Mouse (Mus musculus): ENCODE data around the gene Tnfrsf25. TPM values are rescaled to one million over a fixed set of nuclear protein-coding genes. Genes with fewer than 3 reads are reported as not detected.

The Tnfrsf25 gene
- total RNA-seq (2014; fragmentation: Nextera tagmentation) (not detected in 2 replicates), total RNA-seq (2017) (0.29 TPM in 1 of 2 replicates, not detected in the other), polyA plus RNA-seq (2012) (not detected in 2 replicates)

DNA sequence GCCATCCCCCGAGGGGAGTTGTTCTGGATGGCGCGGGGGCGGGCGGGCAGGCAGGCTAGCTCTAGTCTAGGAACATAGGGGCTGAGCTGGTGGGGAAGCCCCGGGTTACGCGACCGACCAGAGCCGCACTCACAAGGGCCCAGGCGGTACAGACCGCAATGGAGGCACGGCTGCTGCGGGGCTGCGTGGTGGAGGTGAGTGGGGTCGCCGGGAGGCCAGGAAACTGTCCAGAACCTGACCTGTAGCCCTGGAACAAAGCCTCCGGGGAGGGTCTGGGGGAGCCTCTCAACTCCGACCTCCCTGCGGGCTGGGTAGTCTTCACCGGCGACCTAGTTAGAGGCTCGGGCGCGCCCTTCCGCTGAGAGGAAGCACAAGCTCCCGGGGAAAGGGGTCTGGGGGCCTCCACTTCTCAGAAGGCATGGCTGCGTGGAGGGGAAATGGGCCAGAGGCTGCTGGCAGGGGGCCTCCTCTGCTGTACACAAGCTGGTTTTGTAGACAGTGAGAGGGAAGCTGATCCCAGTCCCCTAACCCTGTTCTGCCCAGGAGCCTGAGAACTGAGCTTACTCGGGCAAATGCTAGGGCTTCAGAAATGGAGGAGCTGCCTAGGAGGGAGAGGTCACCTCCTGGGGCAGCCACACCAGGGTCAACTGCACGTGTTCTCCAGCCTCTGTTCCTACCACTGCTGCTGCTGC, at the start of gene Tnfrsf25:
Gene Tnfrsf25 (plus strand): TSS at position 14 of the 692 bp plus-strand sequence.
- 0 out of 2 replicates have a peak, but pooled peaks cover 2% of the 10 kb centered on the region for H3K4me1 ChIP-seq (ENCODE audit: insufficient read depth, low read depth, low read length)
- no peak within 1 kb of the TSS for H3K4me3 ChIP-seq (ENCODE audit: low read depth, low read length)

DNA sequence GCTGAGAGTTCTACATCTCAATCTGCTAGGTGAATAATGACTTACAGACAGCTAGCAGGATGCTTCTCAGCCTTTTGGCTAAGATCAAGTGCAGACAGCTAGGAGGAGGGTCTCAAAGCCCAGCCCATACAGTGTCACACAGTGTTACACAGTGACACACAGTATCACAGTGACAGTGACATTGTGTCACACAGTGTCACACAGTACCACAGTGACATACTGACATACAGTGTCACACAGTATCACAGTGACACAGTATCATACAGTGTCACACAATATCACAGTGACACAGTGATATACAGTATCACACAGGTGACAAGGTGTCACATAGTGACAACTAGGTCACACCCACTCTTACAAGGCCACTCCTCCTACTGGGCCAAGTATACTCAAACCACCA, 48.5 kb upstream of the Tnfrsf25 start:
- no peak for TF ChIP-seq TAL1 (conservative IDR thresholded peaks at IDR 0.05; ENCODE audit: low read depth, low read length)
- TF ChIP-seq GATA1 (IDR thresholded peaks at IDR 0.05; ENCODE audit: borderline replicate concordance, low read length): no peak
- no peak for TF ChIP-seq POLR2AphosphoS5 (IDR thresholded peaks at IDR 0.05; ENCODE audit: insufficient replicate concordance, low read depth, low read length)
- TF ChIP-seq CTCF (IDR thresholded peaks at IDR 0.05; ENCODE audit: low read depth, low read length): no peak
- TF ChIP-seq GATA2 (IDR thresholded peaks at IDR 0.05; ENCODE audit: borderline replicate concordance, low read depth, low read length): no peak
- no peak for ATAC-seq (ENCODE audit: extremely low read depth, insufficient number of reproducible peaks, low FRiP score, poor library complexity, severe bottlenecking)
- Histone ChIP-seq H3K36me3 (replicated peaks) (peaks cover 10% of the 10 kb centered on the region), H3K9me3 (replicated peaks) (no peaks in the 10 kb centered on the region), H3K27me3 (ENCODE audit: insufficient read depth, low read length) (peaks cover 33% of the 10 kb centered on the region), H3K4me3 (ENCODE audit: low read depth, low read length) (peak overlapping the region; percentile 11; the same call in 1 of the 2 replicates), H3K4me1 (ENCODE audit: insufficient read depth, low read depth, low read length) (peaks cover 10% of the 10 kb centered on the region)
- no peak for DNase-seq (ENCODE audit: low spot score)

More for the DNA sequence above, at the start of gene Tnfrsf25:
- peaks cover 63% of the 10 kb centered on the region for H3K27me3 ChIP-seq (ENCODE audit: insufficient read depth, low read length)
- ATAC-seq (ENCODE audit: extremely low read depth, insufficient number of reproducible peaks, low FRiP score, poor library complexity, severe bottlenecking) (no peak), DNase-seq (ENCODE audit: low spot score) (no peak)
- H3K36me3 ChIP-seq (replicated peaks): no peaks in the 10 kb centered on the region
- no peak for TF ChIP-seq GATA1 (IDR thresholded peaks at IDR 0.05; ENCODE audit: borderline replicate concordance, low read length)
- no peak for TF ChIP-seq POLR2AphosphoS5 (IDR thresholded peaks at IDR 0.05; ENCODE audit: insufficient replicate concordance, low read depth, low read length)
- no peak for TF ChIP-seq CTCF (IDR thresholded peaks at IDR 0.05; ENCODE audit: low read depth, low read length)
- TF ChIP-seq TAL1 (conservative IDR thresholded peaks at IDR 0.05; ENCODE audit: low read depth, low read length): no peak
- no peak for TF ChIP-seq GATA2 (IDR thresholded peaks at IDR 0.05; ENCODE audit: borderline replicate concordance, low read depth, low read length)
- H3K9me3 ChIP-seq (replicated peaks): no peaks in the 10 kb centered on the region

DNA sequence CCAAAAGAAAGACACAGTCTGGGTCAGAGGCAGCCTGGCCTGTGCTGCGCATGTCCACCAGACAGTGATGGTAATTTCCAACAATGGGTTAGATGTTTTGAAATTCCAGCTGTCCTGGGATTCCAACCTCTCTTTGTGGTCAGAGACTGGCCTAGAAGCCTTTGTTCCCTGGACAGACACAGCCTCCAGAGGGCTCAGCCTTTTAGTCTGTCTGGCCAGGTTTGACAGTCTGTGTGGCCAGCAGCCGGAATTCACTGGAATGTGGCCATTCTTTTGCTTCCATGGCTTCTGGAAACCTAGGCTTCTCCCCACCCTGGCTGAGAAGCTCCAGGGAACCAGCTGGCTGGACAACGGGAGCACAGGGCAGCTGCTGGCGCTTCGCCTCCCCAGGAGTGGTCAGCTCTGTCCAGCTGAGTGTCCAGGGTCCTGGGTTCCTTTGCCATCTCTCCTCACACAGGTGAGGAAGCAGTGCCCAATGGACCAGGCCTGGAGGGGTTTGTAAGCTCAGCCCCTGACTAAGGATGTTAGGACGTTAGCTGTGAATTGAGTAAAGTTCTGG, 47.5 kb upstream of the Tnfrsf25 start:
- Histone ChIP-seq H3K4me1 (ENCODE audit: insufficient read depth, low read depth, low read length) (peaks cover 10% of the 10 kb centered on the region), H3K9me3 (replicated peaks) (no peaks in the 10 kb centered on the region), H3K27me3 (ENCODE audit: insufficient read depth, low read length) (peaks cover 39% of the 10 kb centered on the region), H3K4me3 (ENCODE audit: low read depth, low read length) (no peak overlapping the region), H3K36me3 (replicated peaks) (peaks cover under 1% of the 10 kb centered on the region)
- TF ChIP-seq TAL1 (conservative IDR thresholded peaks at IDR 0.05; ENCODE audit: low read depth, low read length) (no peak), GATA2 (IDR thresholded peaks at IDR 0.05; ENCODE audit: borderline replicate concordance, low read depth, low read length) (no peak), CTCF (IDR thresholded peaks at IDR 0.05; ENCODE audit: low read depth, low read length) (no peak), POLR2AphosphoS5 (IDR thresholded peaks at IDR 0.05; ENCODE audit: insufficient replicate concordance, low read depth, low read length) (no peak), GATA1 (IDR thresholded peaks at IDR 0.05; ENCODE audit: borderline replicate concordance, low read length) (no peak)
- DNase-seq (ENCODE audit: low spot score) (no peak), ATAC-seq (ENCODE audit: extremely low read depth, insufficient number of reproducible peaks, low FRiP score, poor library complexity, severe bottlenecking) (no peak)

DNA sequence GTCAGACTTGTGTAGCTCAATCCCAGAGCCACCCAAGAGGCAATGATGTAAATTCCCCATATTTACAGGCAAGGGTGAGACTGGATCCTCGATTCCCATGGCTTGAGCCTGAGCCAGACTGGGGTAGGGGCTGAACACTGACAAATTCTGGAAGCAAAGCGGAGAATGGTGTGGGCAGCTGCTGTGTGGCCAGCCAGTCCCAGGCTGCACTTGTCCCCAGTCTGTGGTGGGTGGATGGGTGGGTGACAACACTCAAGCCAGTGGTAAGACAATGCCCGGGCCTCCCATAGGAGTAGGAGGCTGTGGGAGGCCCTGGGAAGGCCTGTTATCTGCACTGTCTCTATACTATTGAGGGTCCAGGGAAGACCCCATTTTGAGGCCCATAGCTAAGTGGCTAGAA, 46.5 kb upstream of the Tnfrsf25 start:
- ATAC-seq (ENCODE audit: extremely low read depth, insufficient number of reproducible peaks, low FRiP score, poor library complexity, severe bottlenecking) (no peak), DNase-seq (ENCODE audit: low spot score) (no peak)
- Histone ChIP-seq H3K36me3 (replicated peaks) (no peaks in the 10 kb centered on the region), H3K4me3 (ENCODE audit: low read depth, low read length) (no peak overlapping the region), H3K27me3 (ENCODE audit: insufficient read depth, low read length) (peaks cover 46% of the 10 kb centered on the region), H3K4me1 (ENCODE audit: insufficient read depth, low read depth, low read length) (peaks cover 11% of the 10 kb centered on the region), H3K9me3 (replicated peaks) (no peaks in the 10 kb centered on the region)
- TF ChIP-seq GATA1 (IDR thresholded peaks at IDR 0.05; ENCODE audit: borderline replicate concordance, low read length): no peak
- no peak for TF ChIP-seq GATA2 (IDR thresholded peaks at IDR 0.05; ENCODE audit: borderline replicate concordance, low read depth, low read length)
- TF ChIP-seq POLR2AphosphoS5 (IDR thresholded peaks at IDR 0.05; ENCODE audit: insufficient replicate concordance, low read depth, low read length): no peak
- no peak for TF ChIP-seq CTCF (IDR thresholded peaks at IDR 0.05; ENCODE audit: low read depth, low read length)
- no peak for TF ChIP-seq TAL1 (conservative IDR thresholded peaks at IDR 0.05; ENCODE audit: low read depth, low read length)

DNA sequence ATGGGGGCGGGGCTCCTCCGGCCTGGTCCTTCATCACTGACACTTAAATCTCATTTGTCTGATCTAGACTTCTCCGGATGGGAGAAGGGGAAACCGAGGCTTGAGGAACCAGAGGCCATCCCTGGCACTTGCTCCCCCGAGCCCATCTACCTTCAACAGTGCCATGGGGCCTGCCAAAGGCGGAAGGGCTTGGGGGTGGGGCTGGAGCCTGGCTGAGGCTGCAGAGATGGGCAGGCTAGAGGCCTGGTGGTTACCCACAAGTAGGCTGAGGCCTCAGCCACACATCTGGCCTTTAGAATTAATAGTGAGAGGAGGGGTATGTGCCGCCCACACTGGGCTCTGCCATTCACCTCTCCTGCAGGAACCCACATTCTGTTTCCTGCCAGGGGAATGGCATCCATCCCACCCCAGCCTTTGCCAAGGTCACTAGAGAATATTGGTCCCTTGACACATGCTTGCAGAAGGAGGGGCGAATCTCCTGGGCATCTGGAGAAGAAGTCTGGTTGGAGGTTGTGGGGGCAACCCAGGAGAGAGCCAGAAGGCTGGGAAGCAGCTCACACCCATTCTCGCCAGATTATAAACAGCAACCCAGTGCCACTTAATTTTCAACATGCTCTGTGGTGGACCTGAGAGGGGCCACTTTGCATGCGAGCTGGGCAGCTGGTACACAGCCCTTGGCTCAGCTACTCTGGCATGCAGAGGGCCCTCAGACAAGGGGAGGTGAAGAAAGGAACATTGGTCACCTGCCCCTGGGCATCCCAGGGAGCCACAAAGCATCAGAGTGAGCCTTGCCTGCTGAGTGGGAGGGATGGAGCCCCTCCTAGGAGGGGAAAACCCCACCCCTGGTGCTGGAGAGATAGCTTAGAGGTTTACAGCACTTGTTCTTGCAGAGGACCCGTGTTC, 45.0 kb upstream of the Tnfrsf25 start:
- DNase-seq (ENCODE audit: low spot score): no peak
- no peak overlapping the region for H3K4me3 ChIP-seq (ENCODE audit: low read depth, low read length)
- no peaks in the 10 kb centered on the region for H3K36me3 ChIP-seq (replicated peaks)
- H3K27me3 ChIP-seq (ENCODE audit: insufficient read depth, low read length): peaks cover 58% of the 10 kb centered on the region
- no peaks in the 10 kb centered on the region for H3K9me3 ChIP-seq (replicated peaks)
- ATAC-seq (ENCODE audit: extremely low read depth, insufficient number of reproducible peaks, low FRiP score, poor library complexity, severe bottlenecking): no peak
- TF ChIP-seq GATA2 (IDR thresholded peaks at IDR 0.05; ENCODE audit: borderline replicate concordance, low read depth, low read length) (no peak), TAL1 (conservative IDR thresholded peaks at IDR 0.05; ENCODE audit: low read depth, low read length) (no peak), GATA1 (IDR thresholded peaks at IDR 0.05; ENCODE audit: borderline replicate concordance, low read length) (no peak), CTCF (IDR thresholded peaks at IDR 0.05; ENCODE audit: low read depth, low read length) (no peak), POLR2AphosphoS5 (IDR thresholded peaks at IDR 0.05; ENCODE audit: insufficient replicate concordance, low read depth, low read length) (no peak)
- H3K4me1 ChIP-seq (ENCODE audit: insufficient read depth, low read depth, low read length): peaks cover 11% of the 10 kb centered on the region
